Mouse (Mus musculus) T-cell, adult 66 days (primary cell): ENCODE measurements around the gene Rhox3g. TPM values are rescaled to one million over a fixed set of nuclear protein-coding genes. Genes with fewer than 3 reads are reported as not detected.

Experiments
- total RNA-seq, 2 experiments: library from RNA; stranded (reverse); gene quantifications; 3 replicates in 1 of 2; 4 replicates in 1 of 2; pipeline ENCODE4 v1.2.4; 2023

The Rhox3g gene
- total RNA-seq, result not detected

DNA sequence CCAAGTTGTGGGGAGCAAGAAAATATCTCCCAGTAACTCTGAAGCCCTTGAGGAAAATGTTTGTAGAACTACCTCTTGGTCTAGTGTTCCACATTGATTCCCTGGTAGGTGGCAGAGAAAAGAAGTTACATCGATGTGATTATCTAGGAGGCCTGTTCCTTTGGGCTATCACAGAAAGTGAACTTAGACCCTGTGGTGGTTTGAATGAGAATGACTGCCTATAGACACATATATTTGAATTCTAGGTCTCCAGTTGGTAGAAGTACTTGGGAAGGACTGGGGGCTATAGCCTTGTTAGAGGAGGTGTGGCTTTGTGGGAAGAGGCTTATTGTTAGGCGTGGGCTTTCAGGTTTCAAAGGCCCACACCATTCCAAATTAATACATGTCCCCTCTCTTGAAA lies at the start of gene Rhox3g:
Gene Rhox3g, minus strand, starts transcription at position 101 of the 400 bp plus-strand sequence.

DNA sequence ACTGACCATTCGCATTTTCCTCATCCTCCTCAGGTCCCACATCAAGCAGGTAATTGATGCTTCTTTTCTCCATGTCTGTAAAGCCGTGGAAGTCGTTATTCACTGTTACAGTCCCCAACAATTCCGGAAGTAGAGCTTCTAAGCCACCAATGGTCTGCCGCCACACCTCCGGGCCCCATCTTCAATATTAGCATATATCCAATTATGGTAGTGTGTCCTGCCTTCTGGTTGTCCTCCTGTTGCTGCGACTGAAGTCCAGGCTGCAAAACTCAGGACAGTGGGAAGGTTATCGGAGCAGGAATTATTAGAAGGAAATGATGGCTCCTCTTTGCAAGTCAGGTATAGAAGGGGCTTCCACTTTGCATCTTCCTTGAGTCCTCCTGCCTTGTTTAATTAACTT lies 44.8 kb upstream of the Rhox3g start, which contains the start of gene Rhox2h:
Gene Rhox2h, minus strand, starts transcription at position 101 of the 400 bp plus-strand sequence.

DNA sequence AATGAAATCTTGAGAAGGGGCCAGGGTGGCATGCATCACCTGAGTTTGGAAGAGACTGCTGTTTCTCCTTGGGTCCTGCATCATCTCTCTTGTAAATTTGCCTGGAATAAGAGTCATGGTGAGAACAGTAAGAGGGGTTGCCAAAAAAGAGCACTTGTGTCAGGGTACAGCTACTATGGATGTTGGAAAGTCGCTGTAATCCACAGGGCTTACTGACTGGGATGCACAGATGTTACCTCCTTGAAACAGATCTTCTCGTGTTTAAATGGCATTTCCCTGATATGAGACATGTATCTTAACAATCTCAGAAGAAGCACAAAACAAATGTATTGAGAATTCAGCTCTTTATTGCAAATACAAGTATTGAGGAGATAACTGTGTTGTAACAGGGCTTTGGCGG lies 40.3 kb upstream of the Rhox3g start, which contains the start of gene Rhox3h:
Gene Rhox3h, minus strand, starts transcription at position 101 of the 400 bp plus-strand sequence.

DNA sequence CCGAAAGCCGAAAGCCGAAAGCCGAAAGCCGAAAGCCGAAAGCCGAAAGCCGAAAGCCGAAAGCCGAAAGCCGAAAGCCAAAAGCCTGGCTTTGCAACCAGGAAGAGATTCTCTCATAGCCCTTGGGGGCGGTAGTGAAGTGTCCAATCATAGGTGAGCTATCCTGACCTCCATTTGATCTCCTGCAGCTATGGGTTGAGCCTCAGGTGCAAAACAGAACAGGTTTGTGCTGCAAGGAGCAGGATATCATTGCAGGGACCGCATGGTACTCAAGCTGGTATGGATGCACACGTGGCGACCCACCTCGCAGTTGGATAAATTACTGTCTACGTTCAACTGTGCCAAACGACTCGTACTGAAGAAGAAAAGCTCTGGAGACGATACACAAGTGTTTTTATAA lies 22.8 kb upstream of the Rhox3g start, which contains the start of gene Rhox4g:
Gene Rhox4g, minus strand, starts transcription at position 101 of the 400 bp plus-strand sequence.

DNA sequence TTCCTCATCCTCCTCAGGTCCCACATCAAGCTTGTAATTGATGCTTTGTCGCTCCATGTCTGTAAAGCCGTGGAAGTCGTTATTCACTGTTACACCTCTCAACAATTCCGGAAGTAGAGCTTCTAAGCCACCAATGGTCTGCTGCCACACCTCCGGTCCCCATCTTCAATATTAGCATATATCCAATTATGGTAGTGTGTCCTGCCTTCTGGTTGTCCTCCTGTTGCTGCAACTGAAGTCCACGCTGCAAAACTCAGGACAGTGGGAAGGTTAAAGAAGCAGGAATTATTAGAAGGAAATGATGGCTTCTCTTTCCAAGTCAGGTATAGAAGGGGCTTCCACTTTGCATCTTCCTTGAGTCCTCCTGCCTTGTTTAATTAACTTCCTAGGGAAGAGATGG lies 15.0 kb upstream of the Rhox3g start, which contains the start of gene Rhox2g:
Gene Rhox2g, minus strand, starts transcription at position 101 of the 400 bp plus-strand sequence.

DNA sequence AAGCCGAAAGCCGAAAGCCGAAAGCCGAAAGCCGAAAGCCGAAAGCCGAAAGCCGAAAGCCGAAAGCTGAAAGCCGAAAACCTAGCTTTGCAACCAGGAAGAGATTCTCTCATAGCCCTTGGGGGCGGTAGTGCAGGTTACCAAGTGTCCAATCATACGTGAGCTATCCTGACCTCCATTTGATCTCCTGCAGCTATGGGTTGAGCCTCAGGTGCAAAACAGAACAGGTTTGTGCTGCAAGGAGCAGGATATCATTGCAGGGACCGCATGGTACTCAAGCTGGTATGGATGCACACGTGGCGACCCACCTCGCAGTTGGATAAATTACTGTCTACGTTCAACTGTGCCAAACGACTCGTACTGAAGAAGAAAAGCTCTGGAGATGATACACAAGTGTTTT lies 20.8 kb downstream of the Rhox3g start, which contains the start of gene Rhox4f:
Gene Rhox4f, minus strand, starts transcription at position 101 of the 400 bp plus-strand sequence.

DNA sequence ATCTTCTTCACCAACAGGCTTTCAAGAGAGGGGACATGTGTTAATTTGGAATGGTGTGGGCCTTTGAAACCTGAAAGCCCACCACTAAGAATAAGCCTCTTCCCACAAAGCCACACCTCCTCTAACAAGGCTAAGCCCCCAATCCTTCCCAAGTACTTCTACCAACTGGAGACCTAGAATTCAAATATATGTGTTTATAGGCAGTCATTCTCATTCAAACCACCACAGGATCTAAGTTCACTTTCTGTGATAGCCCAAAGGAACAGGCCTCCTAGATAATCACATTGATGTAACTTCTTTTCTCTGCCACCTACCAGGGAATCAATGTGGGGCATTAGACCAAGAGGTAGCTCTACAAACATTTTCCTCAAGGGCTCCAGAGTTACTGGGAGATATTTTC lies 47.7 kb downstream of the Rhox3g start, which contains the start of gene Rhox3f:
Gene Rhox3f, plus strand, starts transcription at position 301 of the 400 bp plus-strand sequence.

Other genes starting within 250 kb of the Rhox3g start
- not detected for gene Rhox3a2, start 248.6 kb downstream of the Rhox3g start, total RNA-seq
- gene Rhox4a2, start 237.8 kb downstream of the Rhox3g start, total RNA-seq, result not detected
- gene Rhox2b, start 216.5 kb downstream of the Rhox3g start, total RNA-seq, result not detected
- not detected for gene Rhox4b, start 196.1 kb downstream of the Rhox3g start, total RNA-seq
- gene Rhox2c, start 174.9 kb downstream of the Rhox3g start, total RNA-seq, result not detected
- gene Rhox3c, start 170.0 kb downstream of the Rhox3g start, total RNA-seq, result not detected
- not detected for gene Rhox4c, start 148.3 kb downstream of the Rhox3g start, total RNA-seq
- not detected for gene Rhox2d, start 135.2 kb downstream of the Rhox3g start, total RNA-seq
- not detected for gene Rhox4d, start 114.3 kb downstream of the Rhox3g start, total RNA-seq
- gene Rhox2e, start 98.2 kb downstream of the Rhox3g start, total RNA-seq, result not detected
- not detected for gene Rhox3e, start 86.6 kb downstream of the Rhox3g start, total RNA-seq
- gene Rhox4e, start 71.2 kb downstream of the Rhox3g start, total RNA-seq, result not detected
- gene Rhox2f, start 57.2 kb downstream of the Rhox3g start, total RNA-seq, result not detected
- not detected for gene Rhox3f, start 47.6 kb downstream of the Rhox3g start, total RNA-seq
- gene Rhox4f, start 20.9 kb downstream of the Rhox3g start, total RNA-seq, result not detected
- not detected for gene Rhox2g, start 14.9 kb upstream of the Rhox3g start, total RNA-seq
- gene Rhox4g, start 22.7 kb upstream of the Rhox3g start, total RNA-seq, result not detected
- not detected for gene Rhox3h, start 40.2 kb upstream of the Rhox3g start, total RNA-seq
- not detected for gene Rhox2h, start 44.7 kb upstream of the Rhox3g start, total RNA-seq
- gene Rhox5, start 176.2 kb upstream of the Rhox3g start, total RNA-seq, result not detected
- gene Rhox6, start 198.3 kb upstream of the Rhox3g start, total RNA-seq, result not detected
- not detected for gene Rhox7a, start 203.1 kb upstream of the Rhox3g start, total RNA-seq